Comparison of ENCODE assay signal across 30 mouse cellular contexts in genomic region chr19:21645301-21645700, GRCm38 (mm10). TPM values are rescaled to one million over a fixed set of nuclear protein-coding genes. Genes with fewer than 3 reads are reported as not detected.
DNase-seq lines count a peak whose midpoint lies in the region; ATAC-seq and TF ChIP-seq lines count a peak whose summit lies in the region.
"Had no signal": no experiment of that assay in that cellular context is flagged by ENCODE, and none has a peak within 500 bp of the region (broad histone marks: within the 10 kb centered on the region; RNA-seq: fewer than 3 reads in every experiment).

No protein-coding gene starts in this region.

- H3K27me3 ChIP-seq in kidney, embryonic 14.5 days (ENCODE audit: control insufficient read depth, insufficient read depth, low read length): no peaks in the 10 kb centered on the region
- H3K27me3 ChIP-seq in liver, embryonic 16.5 days (ENCODE audit: control insufficient read depth, insufficient read depth, low read depth, low read length): no peaks in the 10 kb centered on the region
- H3K27me3 ChIP-seq in liver, embryonic 11.5 days (replicated peaks; ENCODE audit: control insufficient read depth, insufficient read depth, low read length): no peaks in the 10 kb centered on the region
- H3K27me3 ChIP-seq in intestine, embryonic 16.5 days (replicated peaks; ENCODE audit: control insufficient read depth, insufficient read depth, low read length): no peaks in the 10 kb centered on the region
- no peaks in the 10 kb centered on the region for H3K27me3 ChIP-seq in stomach, postnatal 0 days (ENCODE audit: control insufficient read depth, insufficient read depth, low read length)
- H3K27me3 ChIP-seq: embryonic facial prominence, embryonic 15.5 days; forebrain, embryonic 13.5 days; hindbrain, embryonic 12.5 days; limb, embryonic 13.5 days; liver, embryonic 12.5 days; midbrain, embryonic 15.5 days; neural tube, embryonic 15.5 days had no signal

- no peak for DNase-seq in kidney, adult 11 months
- DNase-seq in liver, embryonic 11.5 days (ENCODE audit: low spot score): no peak
- DNase-seq in stomach, postnatal 0 days (ENCODE audit: low spot score): no peak
- no peak for DNase-seq in lung, postnatal 36 days
- DNase-seq: adrenal gland, postnatal 36 days; cerebellum, adult 2 months; cerebellum, postnatal 14 days; gastrocnemius, postnatal 36 days; heart, adult 18-20 months; heart, postnatal 36 days; kidney, postnatal 36 days; retina, postnatal 1 day; right cerebral cortex, postnatal 14 days; spleen, adult 18-20 months; thymus, adult 2 months; thymus, postnatal 36 days had no signal

- ATAC-seq in kidney, embryonic 14.5 days (ENCODE audit: low FRiP score, low TSS enrichment): peak; percentile 58; the same call in 1 of the 2 replicates
- ATAC-seq in liver, embryonic 16.5 days (ENCODE audit: low read depth): peak; percentile 41; the same call in 1 of the 2 replicates
- no peak for ATAC-seq in liver, embryonic 11.5 days (replicated peaks; ENCODE audit: low FRiP score)
- peak; percentile 51; the same call in 1 of the 2 replicates for ATAC-seq in intestine, embryonic 16.5 days
- ATAC-seq in stomach, postnatal 0 days (ENCODE audit: low FRiP score, low TSS enrichment): no peak
- ATAC-seq: forebrain, embryonic 13.5 days; hindbrain, postnatal 0 days; liver, embryonic 12.5 days; midbrain, embryonic 15.5 days had no signal

- no peak for TF ChIP-seq EP300 in stomach, postnatal 0 days (optimal IDR thresholded peaks at IDR 0.05)

- H3K9ac ChIP-seq in kidney, embryonic 14.5 days (ENCODE audit: low read depth, low read length): no peak overlapping the region
- no peak overlapping the region for H3K9ac ChIP-seq in liver, embryonic 16.5 days (ENCODE audit: low read depth, low read length)
- no peak overlapping the region for H3K9ac ChIP-seq in liver, embryonic 11.5 days (ENCODE audit: low read depth, low read length)
- no peak overlapping the region for H3K9ac ChIP-seq in intestine, embryonic 16.5 days (ENCODE audit: low read depth, low read length)
- H3K9ac ChIP-seq in stomach, postnatal 0 days (ENCODE audit: low read length): no peak overlapping the region
- H3K9ac ChIP-seq: embryonic facial prominence, embryonic 15.5 days; forebrain, embryonic 13.5 days; hindbrain, embryonic 12.5 days; limb, embryonic 13.5 days; liver, embryonic 12.5 days; midbrain, embryonic 15.5 days; neural tube, embryonic 15.5 days had no signal

- H3K36me3 ChIP-seq in kidney, embryonic 14.5 days (ENCODE audit: control insufficient read depth, insufficient read depth, low read length): no peaks in the 10 kb centered on the region
- H3K36me3 ChIP-seq in liver, embryonic 16.5 days (ENCODE audit: control insufficient read depth, insufficient read depth): no peaks in the 10 kb centered on the region
- H3K36me3 ChIP-seq in liver, embryonic 11.5 days (ENCODE audit: control insufficient read depth, insufficient read depth, low read length): no peaks in the 10 kb centered on the region
- no peaks in the 10 kb centered on the region for H3K36me3 ChIP-seq in intestine, embryonic 16.5 days (ENCODE audit: control insufficient read depth, insufficient read depth, low read length)
- H3K36me3 ChIP-seq in stomach, postnatal 0 days (ENCODE audit: control insufficient read depth, insufficient read depth, low read length): no peaks in the 10 kb centered on the region
- H3K36me3 ChIP-seq: embryonic facial prominence, embryonic 15.5 days; hindbrain, embryonic 12.5 days; limb, embryonic 13.5 days; liver, embryonic 12.5 days; midbrain, embryonic 15.5 days; neural tube, embryonic 15.5 days had no signal

- no peaks in the 10 kb centered on the region for H3K9me3 ChIP-seq in kidney, embryonic 14.5 days (ENCODE audit: control insufficient read depth, low read length)
- no peaks in the 10 kb centered on the region for H3K9me3 ChIP-seq in liver, embryonic 16.5 days (replicated peaks; ENCODE audit: control insufficient read depth, low read length)
- no peaks in the 10 kb centered on the region for H3K9me3 ChIP-seq in liver, embryonic 11.5 days (ENCODE audit: control insufficient read depth, low read length)
- H3K9me3 ChIP-seq in intestine, embryonic 16.5 days (ENCODE audit: control insufficient read depth, low read length): no peaks in the 10 kb centered on the region
- H3K9me3 ChIP-seq in stomach, postnatal 0 days (ENCODE audit: control insufficient read depth, low read length): no peaks in the 10 kb centered on the region
- H3K9me3 ChIP-seq: embryonic facial prominence, embryonic 15.5 days; forebrain, embryonic 13.5 days; hindbrain, embryonic 12.5 days; limb, embryonic 13.5 days; liver, embryonic 12.5 days; midbrain, embryonic 15.5 days; neural tube, embryonic 15.5 days had no signal

- no peak for TF ChIP-seq CTCF in stomach, postnatal 0 days (IDR thresholded peaks at IDR 0.05; ENCODE audit: low read depth)

- no peak overlapping the region for H3K4me2 ChIP-seq in kidney, embryonic 14.5 days (replicated peaks; ENCODE audit: low read depth, low read length)
- no peak overlapping the region for H3K4me2 ChIP-seq in liver, embryonic 16.5 days (ENCODE audit: low read depth, low read length)
- no peak overlapping the region for H3K4me2 ChIP-seq in liver, embryonic 11.5 days
- H3K4me2 ChIP-seq in intestine, embryonic 16.5 days (ENCODE audit: low read depth, low read length): no peak overlapping the region
- H3K4me2 ChIP-seq in stomach, postnatal 0 days (replicated peaks; ENCODE audit: low read depth): no peak overlapping the region
- H3K4me2 ChIP-seq: embryonic facial prominence, embryonic 15.5 days; forebrain, embryonic 13.5 days; heart, embryonic 11.5 days; hindbrain, embryonic 12.5 days; limb, embryonic 13.5 days; liver, embryonic 12.5 days; midbrain, embryonic 15.5 days; neural tube, embryonic 15.5 days had no signal

- H3K4me3 ChIP-seq in kidney, embryonic 14.5 days (ENCODE audit: low read length): no peak overlapping the region
- H3K4me3 ChIP-seq in liver, embryonic 16.5 days (ENCODE audit: low read depth, low read length): no peak overlapping the region
- no peak overlapping the region for H3K4me3 ChIP-seq in liver, embryonic 11.5 days (ENCODE audit: low read depth, low read length)
- H3K4me3 ChIP-seq in intestine, embryonic 16.5 days (ENCODE audit: low read length): no peak overlapping the region
- no peak overlapping the region for H3K4me3 ChIP-seq in stomach, postnatal 0 days (ENCODE audit: low read depth, low read length)
- H3K4me3 ChIP-seq: embryonic facial prominence, embryonic 15.5 days; forebrain, embryonic 13.5 days; hindbrain, embryonic 12.5 days; layer of hippocampus, adult 2 months; limb, embryonic 13.5 days; liver, embryonic 12.5 days; midbrain, embryonic 15.5 days; neural tube, embryonic 15.5 days had no signal

- no peak overlapping the region for H3K27ac ChIP-seq in kidney, embryonic 14.5 days (ENCODE audit: low read depth, low read length)
- H3K27ac ChIP-seq in liver, embryonic 16.5 days (ENCODE audit: low read length): no peak overlapping the region
- no peak overlapping the region for H3K27ac ChIP-seq in liver, embryonic 11.5 days (ENCODE audit: low read depth, low read length)
- H3K27ac ChIP-seq in intestine, embryonic 16.5 days (ENCODE audit: low read length): 0 out of 2 replicates have a peak overlapping the region, but pooled peaks have one; percentile 14
- H3K27ac ChIP-seq in stomach, postnatal 0 days (replicated peaks): peak overlapping the region; percentile 53; the same call in 1 of the 2 replicates
- H3K27ac ChIP-seq: embryonic facial prominence, embryonic 15.5 days; forebrain, embryonic 13.5 days; hindbrain, embryonic 12.5 days; hindbrain, postnatal 0 days; layer of hippocampus, adult 2 months; limb, embryonic 13.5 days; liver, embryonic 12.5 days; macrophage; midbrain, embryonic 15.5 days; neural tube, embryonic 15.5 days had no signal

- no peaks in the 10 kb centered on the region; the same call in 1 of the 2 replicates for H3K4me1 ChIP-seq in kidney, embryonic 14.5 days (ENCODE audit: control insufficient read depth, insufficient read depth, low read length)
- no peaks in the 10 kb centered on the region; the same call in none of the 2 replicates for H3K4me1 ChIP-seq in liver, embryonic 16.5 days (ENCODE audit: control insufficient read depth, low read depth, low read length)
- peaks cover 2% of the 10 kb centered on the region; the same call in 1 of the 2 replicates for H3K4me1 ChIP-seq in liver, embryonic 11.5 days (replicated peaks; ENCODE audit: control insufficient read depth, insufficient read depth, low read length)
- peaks cover 15% of the 10 kb centered on the region for H3K4me1 ChIP-seq in intestine, embryonic 16.5 days (ENCODE audit: control insufficient read depth, insufficient read depth, low read length)
- H3K4me1 ChIP-seq in stomach, postnatal 0 days (replicated peaks; ENCODE audit: control insufficient read depth, insufficient read depth): no peaks in the 10 kb centered on the region
- H3K4me1 ChIP-seq: forebrain, embryonic 13.5 days; hindbrain, embryonic 12.5 days; limb, embryonic 13.5 days; neural tube, embryonic 15.5 days had no signal

- 26% methylated on average over 4 of the region's 4 CpGs for WGBS in kidney, embryonic 14.5 days
- WGBS in liver, embryonic 16.5 days (ENCODE audit: insufficient replicate concordance): 61% methylated on average over 4 of the region's 4 CpGs
- WGBS in liver, embryonic 11.5 days: 74% methylated on average over 4 of the region's 4 CpGs
- WGBS in intestine, embryonic 16.5 days: 55% methylated on average over 4 of the region's 4 CpGs
- WGBS in stomach, postnatal 0 days: 56% methylated on average over 4 of the region's 4 CpGs

RNA-seq across cellular contexts. Expression of gene 1110059E24Rik, which starts 7.5 kb away (rescaled TPM):
- polyA plus RNA-seq in kidney, embryonic 14.5 days (2014; fragmentation: Nextera tagmentation; extraction: Ambion mirVana): 69.1 and 87.5 TPM in 2 replicates
- 12.7 and 13.6 TPM in 2 replicates for polyA plus RNA-seq in liver, embryonic 16.5 days (2015; fragmentation: Nextera tagmentation; extraction: Ambion mirVana)
- polyA plus RNA-seq in liver, embryonic 11.5 days (2014; fragmentation: Nextera tagmentation; extraction: Ambion mirVana): 35.4 and 36.6 TPM in 2 replicates
- polyA plus RNA-seq in intestine, embryonic 16.5 days (2015; fragmentation: Nextera tagmentation; extraction: Ambion mirVana): 63.4 and 63.9 TPM in 2 replicates
- 31.4 and 33.4 TPM in 2 replicates for polyA plus RNA-seq in stomach, postnatal 0 days (2015; fragmentation: Nextera tagmentation; extraction: Ambion mirVana)

RNA-seq across cellular contexts. Expression of gene Abhd17b, which starts 7.7 kb away (rescaled TPM):
- polyA plus RNA-seq in kidney, embryonic 14.5 days (2014; fragmentation: Nextera tagmentation; extraction: Ambion mirVana): 31.2 and 43.0 TPM in 2 replicates
- polyA plus RNA-seq in liver, embryonic 16.5 days (2015; fragmentation: Nextera tagmentation; extraction: Ambion mirVana): 4.9 and 5.8 TPM in 2 replicates
- 17.7 and 18.3 TPM in 2 replicates for polyA plus RNA-seq in liver, embryonic 11.5 days (2014; fragmentation: Nextera tagmentation; extraction: Ambion mirVana)
- 7.3 and 15.9 TPM in 2 replicates for polyA plus RNA-seq in intestine, embryonic 16.5 days (2015; fragmentation: Nextera tagmentation; extraction: Ambion mirVana)
- polyA plus RNA-seq in stomach, postnatal 0 days (2015; fragmentation: Nextera tagmentation; extraction: Ambion mirVana): 19.3 and 22.6 TPM in 2 replicates

Comparison
In these comparisons a context has a peak if more than half of its experiments do, and no peak if none do; other contexts are left out.
1. ATAC-seq: peak in kidney, embryonic 14.5 days (single experiment), liver, embryonic 16.5 days (single experiment) and intestine, embryonic 16.5 days (single experiment); none in liver, embryonic 11.5 days (single experiment) and stomach, postnatal 0 days (single experiment).
2. H3K27ac ChIP-seq: peak in intestine, embryonic 16.5 days (single experiment) and stomach, postnatal 0 days (single experiment); none in kidney, embryonic 14.5 days (single experiment), liver, embryonic 16.5 days (single experiment) and liver, embryonic 11.5 days (single experiment).